Mouse (Mus musculus) megakaryocyte, embryonic 14.5 days (primary cell): ENCODE measurements around the gene Trank1.

Source experiments
- FLI1 ChIP-seq: IDR thresholded peaks from 2 replicates; pipeline ENCODE4 v1.6.1; 2012; ENCODE audit warnings: low read length, inconsistent platforms, mixed read lengths
- GATA1 ChIP-seq: IDR thresholded peaks from 3 replicates; pipeline ENCODE4 v1.6.1; 2012; ENCODE audit warnings: mixed read lengths, low read length, inconsistent platforms, borderline replicate concordance

GRCm38 (mm10) chr9:111404346-111405079 is 93.0 kb downstream of the Trank1 start:
- TF ChIP-seq GATA1 (no peak), FLI1 (no peak)
